ENCODE assay signal across 19 mouse cellular contexts in genomic region chr9:56755119-56755518, GRCm38 (mm10). TPM values are rescaled to one million over a fixed set of nuclear protein-coding genes. Genes with fewer than 3 reads are reported as not detected.
DNase-seq lines count a peak whose midpoint lies in the region; ATAC-seq and TF ChIP-seq lines count a peak whose summit lies in the region.
"Had no signal": no experiment of that assay in that cellular context is flagged by ENCODE, and none has a peak within 500 bp of the region (broad histone marks: within the 10 kb centered on the region; RNA-seq: fewer than 3 reads in every experiment).

No protein-coding gene starts in this region.

- no peak for TF ChIP-seq POLR2A in brain, embryonic 14.5 days (IDR thresholded peaks at IDR 0.05; ENCODE audit: borderline replicate concordance, extremely low read depth, insufficient read depth, insufficient read length, poor library complexity, severe bottlenecking)

- no peak for ATAC-seq in forebrain, embryonic 11.5 days (replicated peaks; ENCODE audit: low FRiP score)
- ATAC-seq in forebrain, embryonic 13.5 days = no peak
- ATAC-seq in forebrain, embryonic 16.5 days = peak; percentile 29; the same call in 1 of the 2 replicates
- ATAC-seq: forebrain, postnatal 0 days had no signal

- H3K9me3 ChIP-seq in forebrain, embryonic 11.5 days (ENCODE audit: control insufficient read depth, low read length) = no peaks in the 10 kb centered on the region
- no peaks in the 10 kb centered on the region; the same call in 1 of the 2 replicates for H3K9me3 ChIP-seq in forebrain, embryonic 13.5 days (replicated peaks)
- no peaks in the 10 kb centered on the region for H3K9me3 ChIP-seq in forebrain, embryonic 16.5 days (ENCODE audit: control insufficient read depth, low read length)
- H3K9me3 ChIP-seq in forebrain, embryonic 10.5 days = no peaks in the 10 kb centered on the region
- H3K9me3 ChIP-seq: embryonic facial prominence, embryonic 13.5 days had no signal

- peak; percentile 60 for DNase-seq in forebrain, embryonic 11.5 days (ENCODE audit: low spot score)
- DNase-seq in forebrain, embryonic 10.5 days (ENCODE audit: extremely low spot score, low spot score) = no peak
- no peak for DNase-seq in left cerebral cortex, adult 2 months (ENCODE audit: extremely low spot score in 1 of 2, low spot score in 2 of 2)
- DNase-seq in left cerebral cortex, postnatal 4 days = no peak
- peak; percentile 55 for DNase-seq in brain, embryonic 14.5 days (ENCODE audit: low read depth)
- no peak for DNase-seq in lung, postnatal 4 days
- DNase-seq: adrenal gland, adult 2 months; adrenal gland, postnatal 10 days; adrenal gland, postnatal 25 days; cerebellum, adult 11-12 months; cerebellum, adult 2 months; cerebellum, adult 9-10 months; cerebellum, postnatal 10 days; cerebellum, postnatal 25 days; forebrain, postnatal 0 days had no signal

- TF ChIP-seq CTCF in left cerebral cortex, adult 2 months (IDR thresholded peaks at IDR 0.05) = no peak
- no peak for TF ChIP-seq CTCF in brain, embryonic 14.5 days (IDR thresholded peaks at IDR 0.05; ENCODE audit: borderline replicate concordance, extremely low read depth, insufficient read depth, insufficient read length)

- H3K27ac ChIP-seq in forebrain, embryonic 11.5 days (ENCODE audit: low read depth, low read length) = no peak overlapping the region
- no peak overlapping the region for H3K27ac ChIP-seq in forebrain, embryonic 13.5 days
- H3K27ac ChIP-seq in forebrain, embryonic 16.5 days (ENCODE audit: low read length) = no peak overlapping the region
- no peak overlapping the region for H3K27ac ChIP-seq in forebrain, embryonic 10.5 days
- peak overlapping the region; percentile 6 for H3K27ac ChIP-seq in left cerebral cortex, adult 2 months
- H3K27ac ChIP-seq: embryonic facial prominence, embryonic 13.5 days had no signal

- no peaks in the 10 kb centered on the region for H3K4me1 ChIP-seq in forebrain, embryonic 11.5 days (replicated peaks; ENCODE audit: control insufficient read depth, insufficient read depth, low read length)
- H3K4me1 ChIP-seq in forebrain, embryonic 13.5 days = peaks cover 6% of the 10 kb centered on the region
- H3K4me1 ChIP-seq in forebrain, embryonic 16.5 days (replicated peaks; ENCODE audit: control insufficient read depth, insufficient read depth, low read length) = peaks cover 4% of the 10 kb centered on the region; the same call in 1 of the 2 replicates
- peaks cover 27% of the 10 kb centered on the region for H3K4me1 ChIP-seq in forebrain, embryonic 10.5 days

- no peak overlapping the region for H3K4me2 ChIP-seq in forebrain, embryonic 11.5 days (ENCODE audit: low read depth, low read length, severe bottlenecking)
- no peak overlapping the region for H3K4me2 ChIP-seq in forebrain, embryonic 13.5 days
- no peak overlapping the region for H3K4me2 ChIP-seq in forebrain, embryonic 16.5 days (ENCODE audit: low read length)
- H3K4me2 ChIP-seq: embryonic facial prominence, embryonic 13.5 days had no signal

- H3K9ac ChIP-seq in forebrain, embryonic 11.5 days (ENCODE audit: low read length) = no peak overlapping the region
- no peak overlapping the region for H3K9ac ChIP-seq in forebrain, embryonic 13.5 days
- no peak overlapping the region for H3K9ac ChIP-seq in forebrain, embryonic 16.5 days (replicated peaks; ENCODE audit: low read depth, low read length)
- H3K9ac ChIP-seq: embryonic facial prominence, embryonic 13.5 days; forebrain, postnatal 0 days had no signal

- H3K4me3 ChIP-seq in forebrain, embryonic 11.5 days (ENCODE audit: low read depth, low read length) = no peak overlapping the region
- H3K4me3 ChIP-seq in forebrain, embryonic 13.5 days = no peak overlapping the region
- H3K4me3 ChIP-seq in forebrain, embryonic 16.5 days (replicated peaks; ENCODE audit: low read length) = no peak overlapping the region
- H3K4me3 ChIP-seq in forebrain, embryonic 10.5 days = no peak overlapping the region
- H3K4me3 ChIP-seq in left cerebral cortex, adult 2 months = no peak overlapping the region
- H3K4me3 ChIP-seq: embryonic facial prominence, embryonic 13.5 days had no signal

- intact Hi-C loops in left cerebral cortex, adult 2 months (cut with DNase I) = no loop called here
- intact Hi-C loops in left cerebral cortex, postnatal 4 days (cut with DNase I) = no loop called here

- 66% methylated on average over 5 of the region's 5 CpGs for WGBS in forebrain, embryonic 11.5 days
- 47% methylated on average over 5 of the region's 5 CpGs for WGBS in forebrain, embryonic 13.5 days
- WGBS in forebrain, embryonic 16.5 days = 35% methylated on average over 5 of the region's 5 CpGs
- 75% methylated on average over 5 of the region's 5 CpGs for WGBS in forebrain, embryonic 10.5 days

- no peaks in the 10 kb centered on the region for H3K27me3 ChIP-seq in forebrain, embryonic 11.5 days (ENCODE audit: control insufficient read depth, insufficient read depth, low read length)
- peaks cover 74% of the 10 kb centered on the region for H3K27me3 ChIP-seq in forebrain, embryonic 13.5 days
- peaks cover 7% of the 10 kb centered on the region for H3K27me3 ChIP-seq in forebrain, embryonic 16.5 days (replicated peaks; ENCODE audit: control insufficient read depth, insufficient read depth, low read length)
- peaks cover 9% of the 10 kb centered on the region; the same call in 1 of the 2 replicates for H3K27me3 ChIP-seq in forebrain, embryonic 10.5 days (ENCODE audit: poor library complexity, severe bottlenecking)
- H3K27me3 ChIP-seq: embryonic facial prominence, embryonic 13.5 days had no signal

- H3K36me3 ChIP-seq in forebrain, embryonic 11.5 days (ENCODE audit: control insufficient read depth, insufficient read depth, low read length) = no peaks in the 10 kb centered on the region
- H3K36me3 ChIP-seq in forebrain, embryonic 13.5 days (ENCODE audit: poor library complexity, severe bottlenecking) = no peaks in the 10 kb centered on the region
- H3K36me3 ChIP-seq in forebrain, embryonic 16.5 days (ENCODE audit: control insufficient read depth, insufficient read depth) = no peaks in the 10 kb centered on the region
- no peaks in the 10 kb centered on the region for H3K36me3 ChIP-seq in forebrain, embryonic 10.5 days (replicated peaks)
- H3K36me3 ChIP-seq: embryonic facial prominence, embryonic 13.5 days had no signal

RNA-seq across cellular contexts. Expression of gene Lingo1, which starts 41.1 kb away (rescaled TPM):
- 2.5 and 3.2 TPM in 2 replicates for polyA plus RNA-seq in forebrain, embryonic 11.5 days (2014; fragmentation: Nextera tagmentation; extraction: Ambion mirVana)
- polyA plus RNA-seq in forebrain, embryonic 13.5 days (2015; fragmentation: Nextera tagmentation; extraction: Ambion mirVana) = 10.9 and 13.7 TPM in 2 replicates
- 39.0 and 45.0 TPM in 2 replicates for polyA plus RNA-seq in forebrain, embryonic 16.5 days (2015; fragmentation: Nextera tagmentation; extraction: Ambion mirVana)
- 0.74 and 0.77 TPM in 2 replicates for polyA plus RNA-seq in forebrain, embryonic 10.5 days (2016; fragmentation: Nextera tagmentation; extraction: Ambion mirVana)
- total RNA-seq in left cerebral cortex, adult 2 months (2021) = 100 to 1,000 TPM; 481 to 504 TPM
- 100 to 1,000 TPM; 224 to 247 TPM for total RNA-seq in left cerebral cortex, postnatal 4 days (2021)
- polyA plus RNA-seq in brain, embryonic 14.5 days (2012; rRNA removed) = 143 and 205 TPM in 2 replicates
- total RNA-seq: MEL had no signal

Comparison
In these comparisons a context has a peak if more than half of its experiments do, and no peak if none do; other contexts are left out.
1. DNase-seq: peak in forebrain, embryonic 11.5 days (single experiment) and brain, embryonic 14.5 days (single experiment); none in forebrain, embryonic 10.5 days (single experiment), left cerebral cortex, adult 2 months (0 of 2), left cerebral cortex, postnatal 4 days (single experiment) and lung, postnatal 4 days (0 of 2).